Mouse (Mus musculus) myocyte (in vitro differentiated cells): ENCODE data around the gene Slc26a6.

Experiments
- MYOD1 ChIP-seq, 3 experiments: IDR thresholded peaks; one replicate each; pipeline ENCODE4 v1.6.1; 2011; ENCODE audit warnings: control low read depth in 2 of 3, low read depth in 2 of 3, mild to moderate bottlenecking in 2 of 3, moderate library complexity in 1 of 3; ENCODE audit not compliant: insufficient read length in 2 of 3, control insufficient read depth in 1 of 3
- POLR2A ChIP-seq: IDR thresholded peaks from one replicate; pipeline ENCODE4 v1.6.1; 2011; ENCODE audit warnings: low read depth, mild to moderate bottlenecking, control low read depth, moderate library complexity; ENCODE audit not compliant: insufficient read length
- USF1 ChIP-seq: IDR thresholded peaks from one replicate; pipeline ENCODE4 v1.6.1; 2011; ENCODE audit warnings: low read depth, mild to moderate bottlenecking, control low read depth, moderate library complexity

- no peak for TF ChIP-seq POLR2A
- TF ChIP-seq MYOD1 (IDR thresholded peaks at IDR 0.05; ENCODE audit: control insufficient read depth in 1 of 3, insufficient read length in 2 of 3, low read depth in 2 of 3): no peak
- TF ChIP-seq USF1: no peak
These were observed 33.6 kb upstream of the Slc26a6 start for GRCm38 (mm10) chr9:108819495-108819894.
